Mouse (Mus musculus) CH12.LX (cell line): Measurements from ENCODE around the gene Ucma. TPM values are rescaled to one million over a fixed set of nuclear protein-coding genes. Genes with fewer than 3 reads are reported as not detected.

Experiments
- DNase-seq: peaks from one replicate; pipeline ENCODE4 v3.0.0-alpha.2; 2013; ENCODE audit errors: extremely low read depth
- H3K27ac ChIP-seq: 2 replicates; pipeline ENCODE4 v1.5.1; 2012; ENCODE audit warnings: low read depth, mild to moderate bottlenecking, control low read depth, moderate library complexity; ENCODE audit not compliant: insufficient read depth
- H3K27me3 ChIP-seq: replicated peaks from 2 replicates; pipeline ENCODE3; 2012; ENCODE audit warnings: inconsistent platforms
- H3K36me3 ChIP-seq, 2 experiments: replicated peaks in 1 of 2; 2 replicates each; pipeline versions ENCODE3 to v1.6.1; 2012; ENCODE audit warnings: inconsistent platforms in 1 of 2, low read length in 1 of 2, mild to moderate bottlenecking in 1 of 2, mixed read lengths in 1 of 2, moderate library complexity in 1 of 2; ENCODE audit not compliant: control insufficient read depth in 1 of 2, insufficient read depth in 1 of 2
- H3K4me1 ChIP-seq, 2 experiments: 2 replicates each; pipeline ENCODE4 v1.6.1; 2012; ENCODE audit warnings: inconsistent platforms in 1 of 2, moderate library complexity in 1 of 2; ENCODE audit not compliant: insufficient read depth in 2 of 2, control insufficient read depth in 1 of 2
- H3K4me2 ChIP-seq: 2 replicates; pipeline ENCODE4 v1.6.1; 2012; ENCODE audit warnings: low read depth, mild to moderate bottlenecking, control low read depth; ENCODE audit not compliant: poor library complexity, insufficient read depth, severe bottlenecking
- H3K4me3 ChIP-seq, 3 experiments: fragments of 150-350 bp in 1 of 3; sonication (generic) in 1 of 3; replicated peaks in 1 of 3; 2 replicates each; pipeline versions ENCODE3 to v1.5.1; 2011 to 2012; ENCODE audit warnings: low read depth in 2 of 3, low read length in 2 of 3, mild to moderate bottlenecking in 2 of 3, moderate library complexity in 2 of 3, control low read depth in 1 of 3, improper control_type of control experiment in 1 of 3, inconsistent platforms in 1 of 3, mixed read lengths in 1 of 3; ENCODE audit not compliant: poor library complexity in 1 of 3
- H3K79me2 ChIP-seq: replicated peaks from 2 replicates; pipeline ENCODE4 v1.6.1; 2012; ENCODE audit warnings: mild to moderate bottlenecking, moderate library complexity; ENCODE audit not compliant: control insufficient read depth, poor library complexity, insufficient read depth, severe bottlenecking; ENCODE audit errors: extremely low read depth
- H3K9ac ChIP-seq: 2 replicates; pipeline ENCODE4 v1.6.1; 2012; ENCODE audit warnings: low read depth, mild to moderate bottlenecking, control low read depth, moderate library complexity; ENCODE audit not compliant: insufficient read depth
- H3K9me3 ChIP-seq: replicated peaks from 2 replicates; pipeline ENCODE3; 2012; ENCODE audit warnings: low read length, inconsistent platforms, mixed read lengths
- CHD1 ChIP-seq: IDR thresholded peaks from 2 replicates; pipeline ENCODE4 v1.6.1; 2012; ENCODE audit warnings: low read depth, low read length, improper control_type of control experiment, inconsistent platforms
- E2F4 ChIP-seq: IDR thresholded peaks from 2 replicates; pipeline ENCODE4 v1.6.1; 2011; ENCODE audit warnings: low read depth, low read length, improper control_type of control experiment; ENCODE audit not compliant: insufficient replicate concordance
- EP300 ChIP-seq: IDR thresholded peaks from 2 replicates; pipeline ENCODE4 v1.6.1; 2011; ENCODE audit warnings: low read length, improper control_type of control experiment
- HCFC1 ChIP-seq: IDR thresholded peaks from 2 replicates; pipeline ENCODE4 v1.6.1; 2012; ENCODE audit warnings: low read depth, mild to moderate bottlenecking, inconsistent platforms, low read length, improper control_type of control experiment
- JUND ChIP-seq: conservative IDR thresholded peaks from 2 replicates; pipeline ENCODE4 v1.6.1; 2011; ENCODE audit warnings: low read depth, low read length, improper control_type of control experiment
- MAX ChIP-seq: IDR thresholded peaks from 2 replicates; pipeline ENCODE4 v1.6.1; 2011; ENCODE audit warnings: low read length, improper control_type of control experiment
- MEF2A ChIP-seq: IDR thresholded peaks from 2 replicates; pipeline ENCODE4 v1.6.1; 2014; ENCODE audit warnings: low read depth, mild to moderate bottlenecking, inconsistent platforms, low read length, improper control_type of control experiment, borderline replicate concordance
- MXI1 ChIP-seq: IDR thresholded peaks from 2 replicates; pipeline ENCODE4 v1.6.1; 2011; ENCODE audit warnings: mild to moderate bottlenecking, low read depth, low read length, improper control_type of control experiment
- MYC ChIP-seq: IDR thresholded peaks from 2 replicates; pipeline ENCODE4 v1.6.1; 2011; ENCODE audit warnings: low read depth, mild to moderate bottlenecking, improper control_type of control experiment, low read length
- NELFE ChIP-seq: IDR thresholded peaks from 2 replicates; pipeline ENCODE4 v1.6.1; 2011; ENCODE audit warnings: low read depth, low read length, improper control_type of control experiment
- NRF1 ChIP-seq: IDR thresholded peaks from 2 replicates; pipeline ENCODE4 v1.6.1; 2014; ENCODE audit warnings: low read depth, mild to moderate bottlenecking, inconsistent platforms, low read length, improper control_type of control experiment, moderate library complexity
- POLR2A ChIP-seq: IDR thresholded peaks from 2 replicates; pipeline ENCODE4 v1.6.1; 2011; ENCODE audit warnings: low read depth, mild to moderate bottlenecking, improper control_type of control experiment, low read length
- POLR2AphosphoS2 ChIP-seq: IDR thresholded peaks from 2 replicates; pipeline ENCODE4 v1.6.1; 2011; ENCODE audit warnings: low read depth, low read length, improper control_type of control experiment
- RAD21 ChIP-seq: IDR thresholded peaks from 2 replicates; pipeline ENCODE4 v1.6.1; 2011; ENCODE audit warnings: low read depth, mild to moderate bottlenecking, low read length, improper control_type of control experiment, moderate library complexity
- RCOR1 ChIP-seq: conservative IDR thresholded peaks from 2 replicates; pipeline ENCODE4 v1.6.1; 2012; ENCODE audit warnings: low read depth, mild to moderate bottlenecking, inconsistent platforms, low read length, improper control_type of control experiment
- SMC3 ChIP-seq: IDR thresholded peaks from 2 replicates; pipeline ENCODE4 v1.6.1; 2011; ENCODE audit warnings: low read depth, low read length, improper control_type of control experiment
- TBP ChIP-seq: conservative IDR thresholded peaks from 2 replicates; pipeline ENCODE4 v1.6.1; 2011; ENCODE audit warnings: low read depth, low read length, improper control_type of control experiment
- TCF12 ChIP-seq: IDR thresholded peaks from 2 replicates; pipeline ENCODE4 v1.6.1; 2014; ENCODE audit warnings: low read depth, mild to moderate bottlenecking, inconsistent platforms, low read length, improper control_type of control experiment
- USF1 ChIP-seq: IDR thresholded peaks from 2 replicates; pipeline ENCODE4 v1.6.1; 2014; ENCODE audit warnings: low read depth, mild to moderate bottlenecking, inconsistent platforms, low read length, improper control_type of control experiment
- USF2 ChIP-seq: conservative IDR thresholded peaks from 2 replicates; pipeline ENCODE4 v1.6.1; 2011; ENCODE audit warnings: low read depth, low read length, improper control_type of control experiment
- ZC3H11A ChIP-seq: IDR thresholded peaks from 2 replicates; pipeline ENCODE4 v1.6.1; 2012; ENCODE audit warnings: low read depth, mild to moderate bottlenecking, inconsistent platforms, low read length, improper control_type of control experiment
- ZKSCAN1 ChIP-seq: IDR thresholded peaks from 2 replicates; pipeline ENCODE4 v1.6.1; 2012; ENCODE audit warnings: low read depth, inconsistent platforms, low read length, improper control_type of control experiment, borderline replicate concordance
- ZNF384 ChIP-seq: IDR thresholded peaks from 2 replicates; pipeline ENCODE4 v1.6.1; 2012; ENCODE audit warnings: low read depth, low read length, improper control_type of control experiment, inconsistent platforms
- dilution Hi-C: fragments of 300-500 bp; cut with MboI; formaldehyde crosslinking; loops from 2 replicates; pipeline ENCODE4 v1.14.3; 2020; ENCODE audit warnings: low sequenced_read_pairs; ENCODE audit not compliant: extremely low pct_unique_long_range_greater_than_20kb, extremely low pct_ligation_motif_present
- in situ Hi-C: fragments of 300-500 bp; cut with MboI; formaldehyde crosslinking; loops from 3 replicates; pipeline ENCODE4 v1.14.3; 2019; ENCODE audit warnings: low sequenced_read_pairs, low pct_ligation_motif_present, low pct_unique_long_range_greater_than_20kb, mixed read lengths
- polyA plus RNA-seq: library from polyadenylated mRNA; unstranded; fragments of >175 nt; gene quantifications from 2 replicates; pipeline ENCODE4 v1.2.1, GENCODE M21; 2012; ENCODE audit warnings: low read depth; ENCODE audit not compliant: insufficient read length
- total RNA-seq, 2 experiments: library from RNA; depleted of rRNA; stranded (reverse); fragments of 300-350 nt in 1 of 2; fragments of >200 nt in 1 of 2; gene quantifications; 2 replicates each; pipeline ENCODE4 v1.2.3; 2012 to 2014

Ucma gene
- total and polyA plus RNA-seq, 3 experiments, result not detected

DNA sequence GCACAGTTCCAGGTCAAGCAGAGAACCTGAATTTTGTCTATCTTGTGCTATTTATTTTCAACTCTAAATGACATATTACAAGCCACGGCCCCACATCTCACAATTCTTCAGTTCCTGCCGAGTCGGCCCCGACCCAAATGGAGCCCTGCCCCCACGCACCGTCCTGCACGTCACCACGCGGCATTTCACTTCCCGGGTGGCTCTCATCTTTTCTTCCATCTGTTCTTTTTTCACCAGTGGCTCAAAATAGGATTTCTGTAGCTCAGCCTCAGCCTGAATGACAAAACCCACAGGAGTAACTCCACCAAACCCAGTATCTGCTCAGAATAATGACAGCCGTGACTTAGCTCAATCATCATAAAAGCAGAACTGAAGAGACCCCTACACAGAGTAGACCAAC, 17.7 kb downstream of the Ucma start:
- H3K9ac ChIP-seq, result no peak overlapping the region
- no peak overlapping the region for H3K4me3 ChIP-seq
- H3K9me3 ChIP-seq, result no peaks in the 10 kb centered on the region
- no peaks in the 10 kb centered on the region for H3K4me1 ChIP-seq
- dilution Hi-C loops, result no loop called here
- in situ Hi-C loops, result no loop called here
- no peak overlapping the region for H3K4me2 ChIP-seq
- TF ChIP-seq TCF12 (no peak), RAD21 (no peak), MEF2A (no peak), POLR2AphosphoS2 (no peak), ZC3H11A (no peak), EP300 (no peak), E2F4 (no peak), RCOR1 (no peak), MAX (no peak), ZNF384 (no peak), SMC3 (no peak), NRF1 (no peak), POLR2A (no peak), NELFE (no peak), MXI1 (no peak), USF1 (no peak), JUND (no peak), MYC (no peak), TBP (no peak), ZKSCAN1 (no peak)
- peaks cover 70 to 93% of the 10 kb centered on the region in 2 experiments for H3K36me3 ChIP-seq
- no peak overlapping the region for H3K27ac ChIP-seq
- no peaks in the 10 kb centered on the region for H3K27me3 ChIP-seq
- H3K79me2 ChIP-seq, result no peaks in the 10 kb centered on the region
- no peak for DNase-seq

GRCm38 (mm10) chr2:4994436-4994835, 18.5 kb downstream of the Ucma start:
- Histone ChIP-seq H3K4me3 (no peak overlapping the region), H3K4me2 (no peak overlapping the region), H3K27me3 (no peaks in the 10 kb centered on the region), H3K27ac (no peak overlapping the region), H3K36me3 (peaks cover 76 to 97% of the 10 kb centered on the region in 2 experiments), H3K79me2 (no peaks in the 10 kb centered on the region), H3K4me1 (no peaks in the 10 kb centered on the region), H3K9ac (no peak overlapping the region), H3K9me3 (no peaks in the 10 kb centered on the region)
- in situ Hi-C loops (no loop called here), dilution Hi-C loops (no loop called here)
- TF ChIP-seq HCFC1 (no peak), SMC3 (no peak), USF2 (no peak), CHD1 (no peak), E2F4 (no peak)
- no peak for DNase-seq
